Mouse (Mus musculus) stomach, postnatal 0 days (tissue): Measurements from ENCODE around the gene Spint4. TPM values are rescaled to one million over a fixed set of nuclear protein-coding genes. Genes with fewer than 3 reads are reported as not detected.

Source experiments
- ATAC-seq: fragments of 200-750 bp; cut with Nextera tagmentation; 2 replicates; pipeline ENCODE4 v1.8.0; 2017; ENCODE audit not compliant: low FRiP score, low TSS enrichment
- DNase-seq: peaks from one replicate; pipeline ENCODE4 v3.0.0-alpha.2; 2016; ENCODE audit warnings: low spot score
- H3K27ac ChIP-seq: fragments of 300-500 bp; sonication (generic); replicated peaks from 2 replicates; pipeline ENCODE4 v1.5.1; 2014; ENCODE audit warnings: mild to moderate bottlenecking, control low read depth
- H3K27me3 ChIP-seq: fragments of 300-500 bp; sonication (generic); 2 replicates; pipeline ENCODE4 v1.6.1; 2014; ENCODE audit warnings: low read length; ENCODE audit not compliant: control insufficient read depth, insufficient read depth
- H3K36me3 ChIP-seq: fragments of 300-500 bp; sonication (generic); 2 replicates; pipeline ENCODE4 v1.6.1; 2014; ENCODE audit warnings: low read length, mixed read lengths; ENCODE audit not compliant: control insufficient read depth, insufficient read depth
- H3K4me1 ChIP-seq: fragments of 300-500 bp; sonication (generic); replicated peaks from 2 replicates; pipeline ENCODE4 v1.6.1; 2014; ENCODE audit warnings: antibody characterized with exemption; ENCODE audit not compliant: control insufficient read depth, insufficient read depth
- H3K4me2 ChIP-seq: fragments of 300-500 bp; sonication (generic); replicated peaks from 2 replicates; pipeline ENCODE4 v1.6.1; 2014; ENCODE audit warnings: low read depth, mild to moderate bottlenecking, control low read depth, moderate library complexity
- H3K4me3 ChIP-seq: fragments of 300-500 bp; sonication (generic); 2 replicates; pipeline ENCODE4 v1.5.1; 2014; ENCODE audit warnings: low read depth, low read length, control low read depth
- H3K9ac ChIP-seq: fragments of 300-500 bp; sonication (generic); 2 replicates; pipeline ENCODE4 v1.6.1; 2014; ENCODE audit warnings: mild to moderate bottlenecking, low read length, control low read depth, mixed read lengths
- H3K9me3 ChIP-seq: fragments of 300-500 bp; sonication (generic); 2 replicates; pipeline ENCODE4 v1.6.1; 2016; ENCODE audit warnings: low read length; ENCODE audit not compliant: control insufficient read depth
- CTCF ChIP-seq: IDR thresholded peaks from 2 replicates; pipeline ENCODE4 v1.5.1; 2016; ENCODE audit warnings: antibody characterized with exemption, low read depth, mild to moderate bottlenecking, moderate library complexity
- EP300 ChIP-seq: optimal IDR thresholded peaks from 2 replicates; pipeline ENCODE3; 2016; ENCODE audit warnings: antibody characterized with exemption
- WGBS: fragments of 180-500 bp; shearing (Covaris S2); extraction: QIAGEN DNeasy Blood & Tissue Kit; methylation state at CpG from one replicate; pipeline ENCODE4 v1.1.7; 2014; 5-methylcytosine and 5-hydroxymethylcytosine counted together
- polyA plus RNA-seq: library from polyadenylated mRNA; unstranded; fragments of >200 nt; fragmentation: Nextera tagmentation; extraction: Ambion mirVana; gene quantifications from 2 replicates; pipeline ENCODE4 v1.2.1, GENCODE M21; 2015

Gene Spint4
- not detected in 2 replicates for polyA plus RNA-seq

- H3K27me3 ChIP-seq = no peaks in the 10 kb centered on the region
- no peak within 1 kb of the TSS for H3K4me2 ChIP-seq
- H3K4me3 ChIP-seq = no peak within 1 kb of the TSS
- no peak for ATAC-seq
- H3K27ac ChIP-seq = no peak within 1 kb of the TSS
- DNase-seq = no peak
- TF ChIP-seq CTCF = no peak
- TF ChIP-seq EP300 = no peak
- H3K9me3 ChIP-seq = no peaks in the 10 kb centered on the region
- no peaks in the 10 kb centered on the region for H3K36me3 ChIP-seq
- no peaks in the 10 kb centered on the region for H3K4me1 ChIP-seq
- no peak within 1 kb of the TSS for H3K9ac ChIP-seq
- WGBS = 66% methylated on average over 4 of the region's 4 CpGs
Measured at GRCm38 (mm10) chr2:164698201-164698600, at the start of gene Spint4. Gene Spint4 (plus strand): TSS chr2:164698501.

GRCm38 (mm10) chr2:164655858-164656257 is 42.4 kb upstream of the Spint4 start, which contains the start of gene Wfdc10:
Gene Wfdc10 (plus strand): TSS chr2:164656046.
- Histone ChIP-seq H3K4me1 (no peaks in the 10 kb centered on the region), H3K36me3 (no peaks in the 10 kb centered on the region), H3K27me3 (no peaks in the 10 kb centered on the region), H3K4me2 (no peak within 1 kb of the TSS), H3K9ac (no peak within 1 kb of the TSS), H3K27ac (no peak within 1 kb of the TSS), H3K9me3 (no peaks in the 10 kb centered on the region), H3K4me3 (no peak within 1 kb of the TSS)
- no peak for ATAC-seq
- WGBS = 13% methylated on average over 11 of the region's 11 CpGs
- peak; percentile 60 for DNase-seq
- TF ChIP-seq CTCF (peak; percentile 88), EP300 (no peak)

- Histone ChIP-seq H3K9me3 (no peaks in the 10 kb centered on the region), H3K9ac (no peak within 1 kb of the TSS), H3K4me3 (no peak within 1 kb of the TSS), H3K4me2 (no peak within 1 kb of the TSS), H3K36me3 (no peaks in the 10 kb centered on the region), H3K27me3 (no peaks in the 10 kb centered on the region), H3K4me1 (no peaks in the 10 kb centered on the region), H3K27ac (no peak within 1 kb of the TSS)
- 82% methylated on average over 9 of the region's 9 CpGs for WGBS
- DNase-seq (no peak), ATAC-seq (no peak)
- TF ChIP-seq CTCF (no peak), EP300 (no peak)
Measured at GRCm38 (mm10) chr2:164656483-164656882, 41.8 kb upstream of the Spint4 start, which contains the start of gene Wfdc9. Gene Wfdc9 (minus strand): TSS chr2:164656583.

GRCm38 (mm10) chr2:164664851-164665250 is 33.5 kb upstream of the Spint4 start:
- ATAC-seq = no peak
- no peak for TF ChIP-seq CTCF
- TF ChIP-seq EP300 = no peak
- Histone ChIP-seq H3K27me3 (no peaks in the 10 kb centered on the region), H3K9ac (no peak overlapping the region), H3K9me3 (no peaks in the 10 kb centered on the region), H3K27ac (no peak overlapping the region), H3K4me1 (no peaks in the 10 kb centered on the region), H3K4me2 (no peak overlapping the region), H3K36me3 (no peaks in the 10 kb centered on the region), H3K4me3 (no peak overlapping the region)
- 89% methylated on average over 7 of the region's 7 CpGs for WGBS
- no peak for DNase-seq

GRCm38 (mm10) chr2:164670261-164670660 is 28.0 kb upstream of the Spint4 start:
- Histone ChIP-seq H3K27me3 (no peaks in the 10 kb centered on the region), H3K27ac (no peak overlapping the region), H3K9ac (no peak overlapping the region), H3K4me3 (no peak overlapping the region), H3K4me2 (no peak overlapping the region), H3K4me1 (no peaks in the 10 kb centered on the region), H3K36me3 (no peaks in the 10 kb centered on the region), H3K9me3 (no peaks in the 10 kb centered on the region)
- no peak for TF ChIP-seq EP300
- TF ChIP-seq CTCF = no peak
- WGBS = 79% methylated on average over 5 of the region's 5 CpGs
- no peak for DNase-seq
- no peak for ATAC-seq

DNA sequence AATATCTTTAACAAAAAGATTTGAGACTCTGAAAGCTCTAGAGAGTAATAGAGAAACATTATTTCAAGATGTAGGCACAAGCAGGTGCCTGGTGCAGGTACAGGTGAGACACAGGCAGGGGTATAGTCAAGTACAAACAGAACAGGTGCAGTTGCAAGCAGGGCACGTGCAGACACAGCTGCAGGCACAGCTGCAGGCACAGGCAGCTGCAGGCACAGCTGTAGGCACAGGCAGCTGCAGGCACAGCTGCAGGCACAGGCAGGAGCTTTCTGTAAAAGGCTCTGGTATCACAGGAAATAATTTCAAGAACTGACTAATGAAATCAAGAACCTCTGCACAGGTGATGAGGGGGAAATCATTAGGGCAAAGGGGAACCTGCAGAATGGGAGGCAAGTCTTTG is 27.4 kb upstream of the Spint4 start:
- Histone ChIP-seq H3K27me3 (no peaks in the 10 kb centered on the region), H3K4me3 (no peak overlapping the region), H3K9ac (no peak overlapping the region), H3K36me3 (no peaks in the 10 kb centered on the region), H3K9me3 (no peaks in the 10 kb centered on the region), H3K4me2 (no peak overlapping the region), H3K27ac (no peak overlapping the region), H3K4me1 (no peaks in the 10 kb centered on the region)
- 10% methylated on average over 1 of the region's 1 CpGs for WGBS
- TF ChIP-seq EP300 (no peak), CTCF (no peak)
- DNase-seq = no peak
- ATAC-seq = no peak
